Mouse (Mus musculus) bone marrow, adult 2 months (tissue): ENCODE results near the gene Aff3.

Experiments
- CTCF ChIP-seq: fragments of 200-500 bp; IDR thresholded peaks from 2 replicates; pipeline ENCODE4 v1.5.1; 2011; ENCODE audit warnings: low read length, control low read depth; ENCODE audit not compliant: control insufficient read depth, insufficient read depth
- POLR2A ChIP-seq: fragments of 200-500 bp; IDR thresholded peaks from 2 replicates; pipeline ENCODE4 v1.6.1; 2011; ENCODE audit warnings: low read depth, mild to moderate bottlenecking, control low read depth, low read length, borderline replicate concordance; ENCODE audit not compliant: control insufficient read depth

DNA sequence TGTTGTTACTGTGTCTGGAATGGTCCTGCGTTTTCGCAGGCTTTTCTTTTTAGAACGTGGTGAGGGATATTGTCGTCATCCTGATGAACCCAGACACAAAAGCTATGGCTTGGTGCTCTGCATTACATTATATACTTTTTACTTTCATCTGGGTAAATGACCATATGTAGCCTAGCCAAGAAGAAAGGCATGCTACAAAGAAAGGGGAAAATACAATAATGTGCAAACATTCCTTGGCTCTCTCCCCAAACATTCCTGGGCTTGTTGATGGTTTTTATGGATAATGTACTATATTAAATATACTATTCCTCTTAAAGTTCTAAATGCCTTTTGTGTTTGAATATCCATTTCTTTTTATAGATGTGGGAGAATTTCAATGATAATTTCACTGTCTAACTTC, 435.9 kb downstream of the Aff3 start:
- TF ChIP-seq POLR2A (no peak), CTCF (no peak)
